Mouse (Mus musculus) lung, postnatal 10 days (tissue): ENCODE data around the gene Dnmbp.
"Not testable (repeated sequence)": the region's sequence is repeated elsewhere in the genome, so short reads cannot be mapped to it uniquely, and the experiment has no call there.

Experiments used
- DNase-seq: peaks from one replicate; pipeline ENCODE4 v3.0.0; 2021

The Dnmbp gene

GRCm38 (mm10) chr19:43939769-43940689 is at the start of gene Dnmbp:
Dnmbp (minus strand) TSS chr19:43940191.
- DNase-seq, result peak; percentile 91

DNA sequence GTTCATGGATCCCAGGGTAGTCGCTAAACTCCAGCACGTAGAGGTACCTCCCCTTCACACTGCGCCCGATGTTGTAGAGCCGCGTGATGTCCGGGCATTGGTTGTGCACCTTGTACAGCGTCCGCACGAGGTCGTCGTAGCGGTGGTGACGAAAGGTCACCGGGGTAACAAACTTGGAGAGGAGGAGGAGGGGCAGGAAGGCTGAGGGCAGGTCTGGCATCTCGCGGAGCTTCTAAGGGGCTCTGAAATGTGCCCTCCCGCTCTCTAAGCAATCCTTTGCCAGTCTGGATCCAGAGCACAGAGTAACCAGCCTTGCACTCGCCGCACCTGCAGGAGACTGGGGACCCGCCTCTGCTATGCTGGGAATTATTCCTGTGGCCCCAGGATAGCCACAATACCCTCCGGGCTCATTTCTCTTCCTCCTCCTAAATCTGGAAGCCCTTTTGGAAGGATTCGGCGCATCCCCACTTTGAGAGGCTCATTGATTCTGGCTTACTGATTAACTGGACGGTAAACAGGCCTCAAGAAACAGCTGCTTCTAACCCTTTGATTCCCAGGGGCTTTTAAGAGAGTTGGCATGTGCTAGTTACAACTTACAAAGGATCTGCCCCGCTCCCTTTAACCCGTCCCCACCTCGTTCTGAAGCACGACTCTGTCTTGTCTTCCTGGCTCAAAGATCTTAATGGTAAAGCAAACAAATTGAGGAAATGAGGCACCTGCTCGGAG is 46.2 kb upstream of the Dnmbp start, which contains the start of gene Cpn1:
Gene Cpn1 (minus strand): TSS at position 488 of the 726 bp plus-strand sequence.
- DNase-seq, result peak; percentile 48

DNA sequence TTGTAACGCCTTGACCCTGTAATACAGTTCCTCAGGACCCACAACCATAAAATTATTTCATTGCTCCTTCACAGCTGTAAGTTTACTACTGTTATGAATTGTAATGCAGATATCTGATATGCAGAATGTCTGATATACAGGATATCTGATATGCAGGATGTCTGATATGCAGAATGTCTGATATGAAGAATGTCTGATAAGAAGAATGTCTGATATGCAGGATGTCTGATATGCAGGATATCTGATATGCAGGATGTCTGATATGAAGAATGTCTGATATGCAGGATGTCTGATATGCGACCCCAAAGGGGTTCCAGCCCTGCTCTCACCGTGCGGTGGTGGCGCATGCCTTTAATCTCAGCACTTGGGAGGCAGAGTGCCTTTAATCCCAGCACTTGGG is 42.0 kb upstream of the Dnmbp start:
- DNase-seq, result no peak

DNA sequence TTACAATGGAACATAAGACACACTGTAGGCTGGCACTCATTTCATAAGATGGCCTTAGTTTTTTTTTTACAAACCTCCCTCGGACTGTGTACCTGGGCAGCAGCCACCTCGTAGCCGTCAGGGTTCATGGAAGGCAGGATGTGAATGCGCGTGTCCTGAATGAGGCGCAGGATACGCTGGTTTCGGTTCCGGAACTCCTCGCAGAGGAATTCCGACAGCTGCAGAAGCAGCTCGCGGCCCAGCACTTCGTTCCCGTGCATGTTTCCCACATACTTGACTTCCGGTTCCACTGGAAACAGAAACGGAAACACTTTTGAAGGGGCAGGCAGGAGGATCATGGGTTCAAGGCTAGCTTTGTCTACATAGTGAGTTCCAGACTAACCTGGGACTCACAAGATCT is 40.7 kb upstream of the Dnmbp start:
- DNase-seq, result no peak

DNA sequence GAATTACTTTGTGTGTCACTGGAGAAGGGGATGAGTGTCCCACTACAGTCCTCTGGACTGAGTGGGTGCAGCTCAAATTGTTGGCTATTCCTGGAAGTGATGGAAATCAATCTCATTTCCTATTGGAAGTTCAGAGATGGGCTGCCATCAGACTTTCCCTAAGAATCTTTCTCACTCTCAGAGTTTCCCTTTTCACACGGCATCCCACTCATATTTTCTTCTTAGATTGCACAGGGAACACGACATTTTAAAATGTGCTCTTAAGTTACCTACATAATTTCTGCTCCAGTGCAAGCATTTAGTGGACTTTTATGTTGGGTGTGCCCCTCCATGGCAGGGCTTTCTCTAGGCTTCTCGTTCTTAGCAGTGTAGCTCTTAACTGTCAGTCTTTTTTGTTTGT is 37.8 kb upstream of the Dnmbp start:
- DNase-seq, result no peak

GRCm38 (mm10) chr19:43976661-43977060 is 36.7 kb upstream of the Dnmbp start:
- DNase-seq, result no peak

- DNase-seq, result no peak
Measured at GRCm38 (mm10) chr19:43974221-43974620, 34.2 kb upstream of the Dnmbp start.

- DNase-seq, result no peak
Measured at GRCm38 (mm10) chr19:43973711-43974110, 33.7 kb upstream of the Dnmbp start.

DNA sequence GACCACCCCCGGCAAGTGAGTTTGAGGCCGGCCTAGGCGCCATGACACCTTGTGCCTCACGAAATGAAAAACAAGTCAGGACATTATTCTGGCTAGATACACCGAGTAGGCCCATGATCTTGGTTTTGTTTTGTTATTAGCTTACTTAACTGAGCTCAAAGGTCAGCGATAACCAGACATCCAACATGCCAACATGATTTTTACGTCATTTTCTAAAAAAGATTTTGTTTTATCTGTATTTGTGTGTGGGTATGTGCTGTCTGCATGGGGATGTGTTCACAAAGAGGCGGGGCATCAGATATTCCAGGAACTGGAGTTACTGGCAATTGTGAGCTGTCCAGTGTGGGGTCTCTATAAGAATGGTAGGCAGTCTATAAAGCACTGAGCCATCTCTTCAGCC is 32.1 kb upstream of the Dnmbp start:
- no peak for DNase-seq

- no peak for DNase-seq
Measured at GRCm38 (mm10) chr19:43968436-43969026, 28.5 kb upstream of the Dnmbp start.

- no peak for DNase-seq
Measured at GRCm38 (mm10) chr19:43966481-43966880, 26.5 kb upstream of the Dnmbp start.

DNA sequence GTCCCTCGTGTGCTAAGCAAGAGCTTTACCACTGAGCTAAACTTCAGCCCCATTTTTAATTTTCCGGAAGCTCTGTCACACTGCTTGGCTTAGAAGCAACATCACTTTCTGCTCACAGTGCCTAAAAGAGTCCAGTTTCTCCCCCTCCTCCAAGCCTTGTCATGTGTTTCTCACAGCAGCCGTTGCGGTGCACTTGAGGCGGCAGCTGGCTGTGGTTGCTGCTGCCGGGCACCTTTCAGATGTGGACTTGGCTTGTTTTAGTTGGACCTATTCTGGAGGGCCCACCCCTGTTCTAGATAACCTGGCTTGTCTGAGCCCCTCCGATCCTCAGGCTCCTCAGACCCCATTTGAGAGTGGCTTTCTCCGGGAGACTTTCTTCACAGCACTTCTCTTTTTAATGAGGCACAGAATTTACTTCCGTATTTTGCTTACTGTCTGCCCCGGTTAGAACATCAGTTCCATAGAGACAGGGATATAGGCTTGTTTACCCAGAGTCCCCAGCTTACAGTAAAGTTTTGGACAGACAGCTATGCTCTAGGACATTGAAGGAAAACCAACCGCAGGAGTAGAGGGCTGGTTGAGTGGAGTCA is 25.6 kb upstream of the Dnmbp start:
- no peak for DNase-seq

DNA sequence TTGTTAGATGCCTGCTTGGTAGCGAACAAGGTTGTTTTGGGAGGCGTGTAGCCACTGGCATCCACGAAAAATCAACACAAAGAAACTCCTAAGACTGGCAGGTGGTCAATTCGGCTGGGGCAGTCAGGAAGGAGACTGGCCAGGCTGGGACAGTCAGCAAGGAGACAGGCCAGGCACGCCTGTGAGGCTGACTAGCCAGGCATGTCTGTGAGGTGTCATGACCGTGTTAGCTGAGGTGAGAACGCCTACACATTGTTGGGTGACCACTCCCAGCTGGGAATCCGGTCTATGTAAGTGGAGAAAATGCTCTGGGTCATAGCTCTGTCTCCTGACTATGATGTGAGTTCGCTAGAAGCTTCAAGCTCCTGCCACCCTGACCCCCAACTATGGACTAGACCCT is 22.8 kb upstream of the Dnmbp start:
- DNase-seq, result no peak

- DNase-seq, result no peak
Measured at GRCm38 (mm10) chr19:43961185-43961584, 21.2 kb upstream of the Dnmbp start.

GRCm38 (mm10) chr19:43960014-43960413 is 20.0 kb upstream of the Dnmbp start:
- peak; percentile 38 for DNase-seq

DNA sequence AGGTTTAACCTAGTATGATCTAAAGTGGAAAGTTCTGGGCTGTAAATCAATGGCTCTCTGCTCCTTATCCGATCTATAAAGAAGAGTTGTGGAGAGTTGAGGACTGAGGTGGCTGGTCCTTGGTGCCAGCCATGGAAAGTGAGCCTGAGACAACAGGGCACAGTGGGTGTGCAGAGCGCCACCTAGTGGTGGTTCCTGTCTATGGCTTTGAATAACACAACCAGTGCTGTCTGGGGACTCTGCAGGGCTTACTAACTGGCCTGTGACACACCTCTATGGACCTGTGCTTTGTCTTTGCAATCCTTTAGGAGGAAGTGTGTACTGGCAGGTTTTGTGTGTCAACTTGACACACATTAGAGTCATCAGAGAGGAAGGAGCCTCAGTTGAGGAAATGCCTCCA is 19.2 kb upstream of the Dnmbp start:
- DNase-seq, result peak; percentile 83

- no peak for DNase-seq
Measured at GRCm38 (mm10) chr19:43957881-43958280, 17.9 kb upstream of the Dnmbp start.

GRCm38 (mm10) chr19:43957402-43957801 is 17.4 kb upstream of the Dnmbp start:
- DNase-seq, result peak; percentile 49

- no peak for DNase-seq
Measured at GRCm38 (mm10) chr19:43955266-43955665, 15.3 kb upstream of the Dnmbp start.

DNA sequence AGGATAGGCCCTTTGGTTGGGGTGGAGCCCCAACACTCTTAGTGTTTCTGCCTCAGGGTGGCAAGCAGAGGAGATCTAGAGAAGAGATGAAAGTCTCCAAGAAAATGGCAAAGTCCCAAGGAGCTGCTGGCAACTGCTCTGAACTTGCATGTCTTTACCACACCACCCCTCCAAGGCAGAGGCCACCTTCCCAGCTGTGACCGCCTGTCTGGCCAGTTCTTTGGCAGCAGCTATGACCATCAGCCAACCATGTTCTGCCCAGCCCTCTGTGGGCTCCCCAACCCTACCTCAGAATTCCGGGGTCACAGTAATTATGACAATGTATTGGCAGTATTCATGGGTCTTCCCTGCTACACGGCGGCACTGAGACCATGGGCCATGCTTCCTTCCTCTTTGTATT is 14.9 kb upstream of the Dnmbp start:
- no peak for DNase-seq

DNA sequence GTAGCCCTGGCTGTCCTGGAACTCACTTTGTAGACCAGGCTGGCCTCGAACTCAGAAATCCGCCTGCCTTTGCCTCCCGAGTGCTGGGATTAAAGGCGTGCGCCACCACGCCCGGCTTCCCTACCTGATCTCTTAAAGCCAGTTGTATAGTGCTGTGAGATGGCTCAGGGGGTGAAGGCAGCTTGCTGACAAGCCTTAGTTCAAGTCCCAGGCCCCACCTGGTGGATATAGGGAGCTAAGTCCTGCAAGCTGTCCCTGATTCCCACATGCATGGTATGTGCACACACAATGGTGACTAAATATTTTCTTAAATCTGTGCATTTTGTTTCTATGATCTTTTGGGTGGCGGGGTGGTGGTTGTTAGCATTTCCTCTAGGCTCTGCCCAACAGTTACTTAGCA is 12.9 kb upstream of the Dnmbp start:
- not testable (repeated sequence) for DNase-seq

DNA sequence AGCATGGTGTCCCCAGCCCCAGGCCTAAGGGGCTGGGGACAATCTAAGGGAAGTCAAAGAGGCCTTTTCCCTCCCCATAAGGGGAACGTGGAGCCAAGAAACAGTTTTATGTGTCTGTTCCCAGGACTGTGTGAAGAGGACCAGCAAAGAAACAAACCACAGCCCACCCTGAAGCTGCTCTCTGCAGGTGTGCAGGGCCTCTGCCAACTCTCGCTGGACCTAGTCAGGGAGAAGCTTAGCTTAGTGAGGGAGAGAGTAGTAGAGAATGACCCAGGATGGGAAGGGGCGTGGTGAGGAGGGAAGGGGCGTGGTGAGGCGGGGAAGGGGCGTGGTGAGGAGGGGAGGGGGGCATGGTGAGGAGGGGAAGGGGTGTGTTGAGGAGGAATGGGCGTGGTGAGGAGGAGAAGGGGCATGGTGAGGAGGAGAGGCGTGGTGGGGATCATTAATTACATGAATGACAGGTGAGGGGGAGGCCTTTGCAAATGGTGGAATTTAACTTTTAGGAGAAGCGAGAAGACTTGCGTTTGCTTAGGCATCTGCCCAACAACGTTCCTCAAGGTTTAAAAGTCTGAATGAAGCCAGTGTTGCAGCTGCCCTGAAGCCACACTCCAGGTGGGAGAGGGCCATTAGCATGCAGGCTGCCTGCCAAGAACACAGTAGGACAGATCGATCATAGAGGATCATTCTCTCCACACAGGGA is 9.3 kb upstream of the Dnmbp start:
- DNase-seq, result no peak

DNA sequence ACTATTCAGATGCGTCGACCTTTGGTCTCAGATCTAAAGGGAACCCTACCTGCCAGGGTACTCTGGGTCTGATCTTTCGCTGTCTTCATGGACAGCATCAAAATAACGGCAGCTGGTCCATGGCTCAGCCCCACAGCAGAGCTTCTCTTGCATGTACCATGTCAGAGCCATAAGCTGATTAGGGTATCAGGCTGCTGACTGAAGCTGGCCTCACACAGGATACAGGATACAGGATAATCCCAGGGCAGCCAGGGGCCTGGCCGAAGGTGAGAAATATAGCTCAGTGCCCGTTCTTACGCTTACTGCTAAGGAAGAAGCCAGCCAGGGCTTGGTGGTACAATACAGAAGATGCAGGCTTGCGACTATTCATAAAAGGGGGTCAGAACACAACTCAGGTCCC is 4.6 kb upstream of the Dnmbp start:
- DNase-seq, result no peak
